Mouse (Mus musculus): Measurements from ENCODE around the gene Abt1. TPM values are rescaled to one million over a fixed set of nuclear protein-coding genes. Genes with fewer than 3 reads are reported as not detected.

Gene Abt1
- polyA plus RNA-seq, 1 experiment from 2014 or later: 10.1 TPM

Other genes starting within 250 kb of the Abt1 start
- gene Vmn1r220, start 235.9 kb downstream of the Abt1 start, polyA plus RNA-seq (2015; fragmentation: Nextera tagmentation; extraction: Ambion mirVana): not detected in 2 replicates
- gene Vmn1r221, start 209.7 kb downstream of the Abt1 start, polyA plus RNA-seq (2015; fragmentation: Nextera tagmentation; extraction: Ambion mirVana): not detected in 2 replicates
- not detected in 2 replicates for gene Vmn1r222, start 187.9 kb downstream of the Abt1 start, polyA plus RNA-seq (2015; fragmentation: Nextera tagmentation; extraction: Ambion mirVana)
- gene Vmn1r223, start 176.7 kb downstream of the Abt1 start, polyA plus RNA-seq (2015; fragmentation: Nextera tagmentation; extraction: Ambion mirVana): not detected in 2 replicates
- gene Zfp322a, start 54.7 kb downstream of the Abt1 start, polyA plus RNA-seq (2015; fragmentation: Nextera tagmentation; extraction: Ambion mirVana): 46.2 and 48.2 TPM in 2 replicates
- 0.09 and 0.20 TPM in 2 replicates for gene Btn1a1, start 42.0 kb upstream of the Abt1 start, polyA plus RNA-seq (2015; fragmentation: Nextera tagmentation; extraction: Ambion mirVana)
- gene Btn2a2, start 65.0 kb upstream of the Abt1 start, polyA plus RNA-seq (2015; fragmentation: Nextera tagmentation; extraction: Ambion mirVana): 0.14 TPM in 1 of 2 replicates, not detected in the other
- 2.6 and 2.7 TPM in 2 replicates for gene Hist1h4h, start 107.2 kb upstream of the Abt1 start, polyA plus RNA-seq (2015; fragmentation: Nextera tagmentation; extraction: Ambion mirVana)
- not detected in 2 replicates for gene Hist1h2af, start 110.0 kb upstream of the Abt1 start, polyA plus RNA-seq (2015; fragmentation: Nextera tagmentation; extraction: Ambion mirVana)
- 0.66 TPM in 1 of 2 replicates, not detected in the other for gene Hist1h3g, start 111.6 kb upstream of the Abt1 start, polyA plus RNA-seq (2015; fragmentation: Nextera tagmentation; extraction: Ambion mirVana)
- gene Hist1h2bh, start 119.5 kb upstream of the Abt1 start, polyA plus RNA-seq (2015; fragmentation: Nextera tagmentation; extraction: Ambion mirVana): 0.16 and 0.29 TPM in 2 replicates
- not detected in 2 replicates for gene Hist1h3f, start 120.2 kb upstream of the Abt1 start, polyA plus RNA-seq (2015; fragmentation: Nextera tagmentation; extraction: Ambion mirVana)
- 0.59 TPM in 1 of 2 replicates, not detected in the other for gene Hist1h4f, start 127.8 kb upstream of the Abt1 start, polyA plus RNA-seq (2015; fragmentation: Nextera tagmentation; extraction: Ambion mirVana)
- gene Hist1h1d, start 129.4 kb upstream of the Abt1 start, polyA plus RNA-seq (2015; fragmentation: Nextera tagmentation; extraction: Ambion mirVana): 0.07 and 0.10 TPM in 2 replicates
- gene Hist1h3e, start 138.5 kb upstream of the Abt1 start, polyA plus RNA-seq (2015; fragmentation: Nextera tagmentation; extraction: Ambion mirVana): 0.85 and 0.97 TPM in 2 replicates
- gene Hist1h2ae, start 147.4 kb upstream of the Abt1 start, polyA plus RNA-seq (2015; fragmentation: Nextera tagmentation; extraction: Ambion mirVana): 9.4 and 14.5 TPM in 2 replicates
- 0.79 and 1.4 TPM in 2 replicates for gene Hist1h2bg, start 147.5 kb upstream of the Abt1 start, polyA plus RNA-seq (2015; fragmentation: Nextera tagmentation; extraction: Ambion mirVana)
- gene Hist1h2bf, start 150.3 kb upstream of the Abt1 start, polyA plus RNA-seq (2015; fragmentation: Nextera tagmentation; extraction: Ambion mirVana): 0.44 and 0.67 TPM in 2 replicates
- gene Hist1h2ad, start 150.5 kb upstream of the Abt1 start, polyA plus RNA-seq (2015; fragmentation: Nextera tagmentation; extraction: Ambion mirVana): 0.57 and 1.3 TPM in 2 replicates
- 0.85 and 1.3 TPM in 2 replicates for gene Hist1h3d, start 151.9 kb upstream of the Abt1 start, polyA plus RNA-seq (2015; fragmentation: Nextera tagmentation; extraction: Ambion mirVana)
- gene Hist1h4d, start 157.7 kb upstream of the Abt1 start, polyA plus RNA-seq (2015; fragmentation: Nextera tagmentation; extraction: Ambion mirVana): 27.6 and 30.0 TPM in 2 replicates
- gene Hist1h2be, start 197.3 kb upstream of the Abt1 start, polyA plus RNA-seq (2015; fragmentation: Nextera tagmentation; extraction: Ambion mirVana): 1.0 and 1.1 TPM in 2 replicates
- 4.0 and 5.0 TPM in 2 replicates for gene Hist1h1e, start 198.7 kb upstream of the Abt1 start, polyA plus RNA-seq (2015; fragmentation: Nextera tagmentation; extraction: Ambion mirVana)

All from hindbrain, embryonic 16.5 days (tissue).